Mouse (Mus musculus) midbrain, embryonic 14.5 days (tissue): ENCODE data around the gene Lrrc1. TPM values are rescaled to one million over a fixed set of nuclear protein-coding genes. Genes with fewer than 3 reads are reported as not detected.

ENCODE experiments used
- ATAC-seq: fragments of 200-750 bp; cut with Nextera tagmentation; 2 replicates; pipeline ENCODE4 v1.8.0; 2017; ENCODE audit warnings: moderate number of reproducible peaks, moderate library complexity; ENCODE audit not compliant: low FRiP score, low TSS enrichment
- DNase-seq: peaks from one replicate; pipeline ENCODE4 v3.0.0-alpha.2; 2015
- H3K27ac ChIP-seq: fragments of 300-500 bp; sonication (generic); replicated peaks from 2 replicates; pipeline ENCODE4 v1.5.1; 2014; ENCODE audit warnings: mild to moderate bottlenecking, low read depth, low read length, moderate library complexity
- H3K27me3 ChIP-seq: fragments of 300-500 bp; sonication (generic); 2 replicates; pipeline ENCODE4 v1.6.1; 2014; ENCODE audit warnings: low read length, control low read depth, mixed read lengths; ENCODE audit not compliant: control insufficient read depth, insufficient read depth
- H3K36me3 ChIP-seq: fragments of 300-500 bp; sonication (generic); 2 replicates; pipeline ENCODE4 v1.6.1; 2014; ENCODE audit warnings: low read length, control low read depth; ENCODE audit not compliant: control insufficient read depth, insufficient read depth
- H3K4me1 ChIP-seq: fragments of 300-500 bp; sonication (generic); 2 replicates; pipeline ENCODE4 v1.6.1; 2014; ENCODE audit warnings: mild to moderate bottlenecking, antibody characterized with exemption, low read length, control low read depth; ENCODE audit not compliant: control insufficient read depth, insufficient read depth
- H3K4me2 ChIP-seq: fragments of 300-500 bp; sonication (generic); 2 replicates; pipeline ENCODE4 v1.6.1; 2014; ENCODE audit warnings: mild to moderate bottlenecking, low read length, moderate library complexity
- H3K4me3 ChIP-seq: fragments of 300-500 bp; sonication (generic); replicated peaks from 2 replicates; pipeline ENCODE4 v1.5.1; 2014; ENCODE audit warnings: low read depth, low read length
- H3K9ac ChIP-seq: fragments of 300-500 bp; sonication (generic); replicated peaks from 2 replicates; pipeline ENCODE4 v1.6.1; 2014; ENCODE audit warnings: mild to moderate bottlenecking, low read length, moderate library complexity
- H3K9me3 ChIP-seq: fragments of 300-500 bp; sonication (generic); 2 replicates; pipeline ENCODE4 v1.6.1; 2016; ENCODE audit warnings: low read length, control low read depth, mixed read lengths; ENCODE audit not compliant: control insufficient read depth
- WGBS: fragments of 180-500 bp; shearing (Covaris S2); extraction: QIAGEN DNeasy Blood & Tissue Kit; methylation state at CpG from one replicate; pipeline ENCODE4 v1.1.7; 2014; 5-methylcytosine and 5-hydroxymethylcytosine counted together
- polyA plus RNA-seq: library from polyadenylated mRNA; unstranded; fragments of >200 nt; fragmentation: Nextera tagmentation; extraction: Ambion mirVana; gene quantifications from 2 replicates; pipeline ENCODE4 v1.2.1, GENCODE M21; 2014

Lrrc1 gene
- polyA plus RNA-seq, 1 experiment from 2014 or later: 5.1 TPM

GRCm38 (mm10) chr9:77418800-77419199 is 125.9 kb downstream of the Lrrc1 start:
- Histone ChIP-seq H3K9ac (no peak overlapping the region), H3K36me3 (no peaks in the 10 kb centered on the region), H3K4me1 (no peaks in the 10 kb centered on the region), H3K4me2 (no peak overlapping the region), H3K27ac (no peak overlapping the region), H3K27me3 (no peaks in the 10 kb centered on the region), H3K4me3 (no peak overlapping the region), H3K9me3 (no peaks in the 10 kb centered on the region)
- DNase-seq (no peak), ATAC-seq (no peak)
- WGBS: 89% methylated on average over 2 of the region's 2 CpGs

- no peaks in the 10 kb centered on the region for H3K9me3 ChIP-seq
- H3K9ac ChIP-seq: no peak overlapping the region
- H3K36me3 ChIP-seq: no peaks in the 10 kb centered on the region
- 89% methylated on average over 4 of the region's 4 CpGs for WGBS
- H3K4me3 ChIP-seq: no peak overlapping the region
- ATAC-seq (no peak), DNase-seq (no peak)
- no peaks in the 10 kb centered on the region for H3K27me3 ChIP-seq
- H3K4me1 ChIP-seq: no peaks in the 10 kb centered on the region
- no peak overlapping the region for H3K4me2 ChIP-seq
- no peak overlapping the region for H3K27ac ChIP-seq
Measured at GRCm38 (mm10) chr9:77416486-77416885, 128.2 kb downstream of the Lrrc1 start.

GRCm38 (mm10) chr9:77416002-77416401 is 128.7 kb downstream of the Lrrc1 start:
- H3K4me3 ChIP-seq: no peak overlapping the region
- no peak overlapping the region for H3K4me2 ChIP-seq
- H3K4me1 ChIP-seq: no peaks in the 10 kb centered on the region
- no peaks in the 10 kb centered on the region for H3K27me3 ChIP-seq
- no peak for DNase-seq
- no peak overlapping the region for H3K27ac ChIP-seq
- no peaks in the 10 kb centered on the region for H3K9me3 ChIP-seq
- H3K36me3 ChIP-seq: no peaks in the 10 kb centered on the region
- H3K9ac ChIP-seq: no peak overlapping the region
- whole genome bisulfite sequencing: 97% methylated on average over 7 of the region's 7 CpGs
- no peak for ATAC-seq

GRCm38 (mm10) chr9:77411830-77412425 is 132.7 kb downstream of the Lrrc1 start:
- H3K27ac ChIP-seq: no peak overlapping the region
- H3K4me1 ChIP-seq: peaks cover 4% of the 10 kb centered on the region; the same call in 1 of the 2 replicates
- no peak for ATAC-seq
- H3K36me3 ChIP-seq: no peaks in the 10 kb centered on the region
- 83% methylated on average over 3 of the region's 3 CpGs for WGBS
- no peaks in the 10 kb centered on the region for H3K9me3 ChIP-seq
- no peaks in the 10 kb centered on the region for H3K27me3 ChIP-seq
- H3K9ac ChIP-seq: no peak overlapping the region
- H3K4me2 ChIP-seq: no peak overlapping the region
- H3K4me3 ChIP-seq: no peak overlapping the region
- no peak for DNase-seq

GRCm38 (mm10) chr9:77410968-77411367 is 133.7 kb downstream of the Lrrc1 start:
- Histone ChIP-seq H3K9me3 (no peaks in the 10 kb centered on the region), H3K4me3 (no peak overlapping the region), H3K4me1 (peaks cover 4% of the 10 kb centered on the region; the same call in 1 of the 2 replicates), H3K27ac (no peak overlapping the region), H3K4me2 (no peak overlapping the region), H3K36me3 (no peaks in the 10 kb centered on the region), H3K9ac (no peak overlapping the region), H3K27me3 (no peaks in the 10 kb centered on the region)
- 80% methylated on average over 4 of the region's 4 CpGs for WGBS
- ATAC-seq (no peak), DNase-seq (no peak)

GRCm38 (mm10) chr9:77410524-77410923 is 134.1 kb downstream of the Lrrc1 start:
- ATAC-seq (no peak), DNase-seq (no peak)
- no peaks in the 10 kb centered on the region for H3K36me3 ChIP-seq
- H3K4me3 ChIP-seq: no peak overlapping the region
- H3K9me3 ChIP-seq: no peaks in the 10 kb centered on the region
- WGBS: 78% methylated on average over 7 of the region's 7 CpGs
- H3K9ac ChIP-seq: no peak overlapping the region
- no peak overlapping the region for H3K4me2 ChIP-seq
- H3K27ac ChIP-seq: no peak overlapping the region
- H3K4me1 ChIP-seq: peaks cover 4% of the 10 kb centered on the region; the same call in 1 of the 2 replicates
- no peaks in the 10 kb centered on the region for H3K27me3 ChIP-seq

- no peaks in the 10 kb centered on the region for H3K27me3 ChIP-seq
- 19% methylated on average over 6 of the region's 6 CpGs for WGBS
- H3K4me2 ChIP-seq: no peak overlapping the region
- no peak overlapping the region for H3K27ac ChIP-seq
- no peak overlapping the region for H3K4me3 ChIP-seq
- H3K9me3 ChIP-seq: no peaks in the 10 kb centered on the region
- ATAC-seq (no peak), DNase-seq (no peak)
- H3K36me3 ChIP-seq: no peaks in the 10 kb centered on the region
- no peak overlapping the region for H3K9ac ChIP-seq
- peaks cover 4% of the 10 kb centered on the region; the same call in 1 of the 2 replicates for H3K4me1 ChIP-seq
Measured at GRCm38 (mm10) chr9:77408053-77408603, 136.5 kb downstream of the Lrrc1 start.

- Histone ChIP-seq H3K27me3 (no peaks in the 10 kb centered on the region), H3K9ac (no peak overlapping the region), H3K4me2 (no peak overlapping the region), H3K9me3 (no peaks in the 10 kb centered on the region), H3K27ac (no peak overlapping the region), H3K36me3 (no peaks in the 10 kb centered on the region), H3K4me3 (no peak overlapping the region), H3K4me1 (peaks cover 4% of the 10 kb centered on the region; the same call in 1 of the 2 replicates)
- ATAC-seq (no peak), DNase-seq (peak; percentile 51)
- 63% methylated on average over 7 of the region's 7 CpGs for WGBS
Measured at GRCm38 (mm10) chr9:77406906-77407305, 137.8 kb downstream of the Lrrc1 start.

GRCm38 (mm10) chr9:77404458-77404857 is 140.2 kb downstream of the Lrrc1 start:
- DNase-seq (no peak), ATAC-seq (no peak)
- Histone ChIP-seq H3K9me3 (no peaks in the 10 kb centered on the region), H3K36me3 (no peaks in the 10 kb centered on the region), H3K4me1 (peaks cover 4% of the 10 kb centered on the region; the same call in 1 of the 2 replicates), H3K27me3 (no peaks in the 10 kb centered on the region), H3K27ac (no peak overlapping the region), H3K9ac (no peak overlapping the region), H3K4me2 (no peak overlapping the region), H3K4me3 (no peak overlapping the region)
- WGBS: 84% methylated on average over 4 of the region's 4 CpGs
